Mouse (Mus musculus) layer of hippocampus, postnatal 14 days (tissue): ENCODE data around the gene Spata25. TPM values are rescaled to one million over a fixed set of nuclear protein-coding genes. Genes with fewer than 3 reads are reported as not detected.
"Not testable (repeated sequence)": the region's sequence is repeated elsewhere in the genome, so short reads cannot be mapped to it uniquely, and the experiment has no call there.

Experiments
- DNase-seq, 2 experiments: peaks; one replicate each; pipeline ENCODE4 v3.0.0; 2021 to 2022; ENCODE audit warnings: low spot score in 2 of 2, mixed read lengths in 1 of 2
- total RNA-seq, 2 experiments: library from RNA; stranded (reverse); gene quantifications; 2 replicates each; pipeline ENCODE4 v1.2.3; 2021

The Spata25 gene
- total RNA-seq, 2 experiments from 2014 or later = 0.67 TPM; not detected in 1

GRCm38 (mm10) chr2:164806614-164807013 is 21.7 kb downstream of the Spata25 start:
- no peak for DNase-seq

DNA sequence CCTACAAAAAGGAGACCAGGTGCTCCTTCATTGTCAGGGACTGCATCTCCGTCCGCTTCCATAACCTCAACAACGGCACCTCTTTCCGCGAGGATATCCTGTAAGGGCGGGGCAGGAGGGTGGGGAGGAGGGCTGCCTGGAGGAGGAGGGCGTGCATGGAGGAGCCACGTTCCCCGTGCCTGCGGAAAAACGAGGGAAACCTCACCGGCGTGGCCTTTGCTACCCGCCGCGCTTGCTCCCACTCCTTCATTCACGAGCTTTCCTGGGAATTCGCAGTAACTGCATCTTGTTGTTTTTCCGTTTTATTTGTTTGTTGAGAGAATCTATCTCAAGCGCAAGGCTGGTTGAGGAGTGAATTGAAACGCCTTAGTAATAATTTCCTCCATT is 23.0 kb downstream of the Spata25 start:
- DNase-seq = no peak

GRCm38 (mm10) chr2:164804533-164805331 is 23.6 kb downstream of the Spata25 start, which contains the start of the genes Acot8 and Zswim3:
Gene Acot8 (minus strand): TSS chr2:164804882.
Gene Zswim3 (plus strand): TSS chr2:164805098.
- DNase-seq = peak; percentile 100

- no peak for DNase-seq
Observed at GRCm38 (mm10) chr2:164803921-164804313, 24.4 kb downstream of the Spata25 start.

DNA sequence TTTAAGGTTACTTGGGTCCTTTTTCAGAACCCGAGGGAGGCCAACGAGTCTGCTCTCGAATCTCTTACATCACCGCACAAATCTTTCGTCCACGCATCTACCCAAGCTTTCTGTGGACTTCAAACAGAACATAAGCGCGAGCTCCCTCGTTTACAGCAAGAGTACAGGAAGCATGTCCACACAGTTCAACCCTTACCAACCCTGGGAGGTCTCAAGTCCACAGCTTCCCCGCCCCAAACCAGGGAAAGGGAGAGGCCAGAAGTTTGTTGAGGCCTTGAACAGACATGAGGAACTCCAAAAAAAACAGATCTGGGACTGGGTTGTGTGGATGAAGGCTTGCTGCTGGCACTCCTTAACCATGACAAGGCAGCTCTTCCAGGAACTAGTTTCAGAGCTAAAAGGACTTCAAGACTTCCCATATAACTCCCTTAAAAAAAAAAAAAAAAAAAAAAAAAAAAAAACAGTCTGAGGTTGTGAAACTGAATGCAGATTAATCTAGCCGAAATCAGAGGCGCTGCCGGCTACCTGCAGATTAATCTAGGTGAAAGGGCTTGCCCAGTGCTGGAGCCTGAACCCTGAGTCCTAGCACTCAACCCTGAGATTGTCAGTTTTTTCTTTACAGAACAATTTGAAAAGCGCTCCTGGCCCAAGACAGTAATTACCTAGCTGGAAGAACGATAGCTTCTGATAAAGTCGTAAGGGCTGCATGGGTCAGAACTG is 25.0 kb downstream of the Spata25 start:
- DNase-seq = no peak

DNA sequence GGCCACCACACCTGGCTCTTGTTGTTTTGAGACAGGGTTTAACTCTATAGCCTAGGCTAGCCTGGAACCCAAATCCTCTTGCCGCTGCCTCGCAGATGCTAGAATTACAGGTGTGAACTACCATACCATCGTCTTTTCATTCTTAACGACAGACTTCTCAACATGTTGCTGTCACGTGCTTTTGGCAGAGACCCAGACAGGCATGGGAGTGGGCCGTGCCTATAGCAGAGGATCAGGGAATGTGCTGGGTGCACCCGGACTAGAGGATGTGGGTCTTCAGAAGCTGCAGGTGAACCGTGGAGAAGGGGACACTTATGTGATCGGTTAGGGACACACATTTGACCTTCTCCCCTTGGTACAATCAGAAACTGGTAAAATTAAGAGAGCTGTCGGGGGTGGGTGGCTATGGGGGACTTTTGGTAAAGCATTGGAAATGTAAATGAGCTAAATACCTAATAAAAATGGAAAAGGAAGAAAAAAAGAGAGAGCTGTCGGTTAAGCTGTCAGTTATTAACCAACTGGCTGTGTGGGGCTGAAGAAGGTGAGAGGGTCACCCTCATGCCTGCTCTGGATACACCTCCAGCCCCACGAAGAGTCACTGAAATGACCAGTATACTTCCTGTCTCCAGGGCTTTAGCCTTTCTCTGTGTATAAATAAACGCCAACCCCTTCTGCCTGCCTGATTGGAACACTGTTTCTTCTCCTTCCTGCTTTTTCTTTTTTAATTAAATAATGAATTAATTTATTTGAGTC is 27.9 kb downstream of the Spata25 start:
- no peak for DNase-seq

GRCm38 (mm10) chr2:164798554-164798953 is 29.8 kb downstream of the Spata25 start:
- not testable (repeated sequence) for DNase-seq

DNA sequence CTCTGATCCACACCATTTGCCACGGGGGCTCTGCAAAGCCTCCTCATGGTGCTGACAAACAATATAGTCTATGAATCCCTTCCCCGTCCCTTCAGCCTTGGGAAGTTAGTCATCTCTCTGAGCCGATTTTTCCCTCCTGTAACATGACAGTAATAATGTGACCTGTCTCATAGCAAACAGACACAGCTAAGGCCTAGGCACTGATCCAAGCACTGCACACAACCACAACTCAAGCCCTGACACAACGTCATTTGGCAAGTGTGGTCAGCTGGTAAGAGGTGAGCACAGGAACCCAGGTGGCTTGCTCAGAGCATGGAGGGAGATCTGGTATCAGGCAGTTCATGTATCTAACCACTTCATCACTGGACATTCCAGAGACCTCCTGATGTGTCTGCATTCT is 32.5 kb downstream of the Spata25 start:
- no peak for DNase-seq

- peak; percentile 80 to 91 for DNase-seq
Observed at GRCm38 (mm10) chr2:164794293-164794692, 34.0 kb downstream of the Spata25 start.

GRCm38 (mm10) chr2:164793772-164794171 is 34.6 kb downstream of the Spata25 start:
- no peak for DNase-seq

- peak in 1 of 2 experiments; percentile 52 for DNase-seq
Observed at GRCm38 (mm10) chr2:164793236-164793635, 35.1 kb downstream of the Spata25 start.

DNA sequence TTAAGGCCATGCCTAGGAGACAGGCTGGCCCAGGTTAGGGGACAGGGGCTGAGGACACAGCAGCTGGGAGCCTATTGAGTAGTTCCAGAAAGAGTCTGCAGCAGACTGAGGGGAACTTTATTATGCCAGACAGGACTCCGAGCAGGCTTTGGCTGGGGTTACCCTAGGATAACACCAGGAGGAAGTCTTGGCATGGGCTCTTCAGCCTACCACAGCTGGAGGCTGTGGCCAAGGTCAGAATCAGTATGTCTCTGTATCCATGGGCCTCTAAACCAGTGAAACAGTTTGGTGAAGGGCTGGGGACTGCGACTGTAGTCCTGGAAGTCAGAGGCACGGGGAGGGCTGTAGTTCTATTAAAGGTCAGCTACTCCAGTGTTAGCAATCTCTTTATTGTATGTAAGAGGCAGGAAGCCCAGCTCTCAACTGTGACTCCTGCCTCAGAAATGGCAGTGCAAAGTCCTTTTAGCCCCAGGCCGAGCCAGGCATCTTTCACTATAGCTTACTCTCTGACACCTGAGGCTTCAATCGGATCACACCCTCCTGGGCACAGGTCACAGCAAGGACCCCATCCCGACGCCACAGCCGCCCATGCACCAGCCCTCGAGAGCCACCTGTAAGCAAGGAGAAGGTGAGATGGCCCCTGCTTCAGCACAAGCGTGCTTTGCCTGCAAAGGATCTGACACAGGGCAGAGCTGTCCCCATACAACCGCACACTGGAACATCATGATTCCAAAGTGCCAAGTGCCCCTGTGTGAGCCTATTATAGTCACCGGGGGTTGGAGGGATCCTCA is 35.7 kb downstream of the Spata25 start:
- no peak for DNase-seq

DNA sequence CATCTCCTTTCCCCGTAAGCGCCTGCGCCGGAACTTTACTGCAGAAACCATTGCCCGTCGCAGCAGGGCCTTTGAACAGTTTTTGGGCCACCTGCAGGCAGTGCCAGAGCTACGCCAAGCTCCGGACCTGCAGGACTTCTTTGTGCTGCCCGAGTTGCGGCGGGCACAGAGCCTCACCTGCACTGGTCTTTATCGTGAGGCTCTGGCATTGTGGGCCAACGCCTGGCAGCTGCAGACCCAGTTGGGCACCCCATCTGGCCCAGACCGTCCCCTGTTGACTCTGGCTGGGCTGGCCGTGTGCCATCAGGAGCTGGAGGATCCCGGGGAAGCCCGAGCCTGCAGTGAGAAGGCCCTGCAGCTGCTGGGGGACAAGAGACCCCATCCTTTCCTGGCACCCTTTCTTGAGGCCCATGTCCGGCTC is 36.5 kb downstream of the Spata25 start:
- DNase-seq = no peak

GRCm38 (mm10) chr2:164790451-164790850 is 37.9 kb downstream of the Spata25 start:
- no peak for DNase-seq

- no peak for DNase-seq
Observed at GRCm38 (mm10) chr2:164788411-164788810, 39.9 kb downstream of the Spata25 start.

DNA sequence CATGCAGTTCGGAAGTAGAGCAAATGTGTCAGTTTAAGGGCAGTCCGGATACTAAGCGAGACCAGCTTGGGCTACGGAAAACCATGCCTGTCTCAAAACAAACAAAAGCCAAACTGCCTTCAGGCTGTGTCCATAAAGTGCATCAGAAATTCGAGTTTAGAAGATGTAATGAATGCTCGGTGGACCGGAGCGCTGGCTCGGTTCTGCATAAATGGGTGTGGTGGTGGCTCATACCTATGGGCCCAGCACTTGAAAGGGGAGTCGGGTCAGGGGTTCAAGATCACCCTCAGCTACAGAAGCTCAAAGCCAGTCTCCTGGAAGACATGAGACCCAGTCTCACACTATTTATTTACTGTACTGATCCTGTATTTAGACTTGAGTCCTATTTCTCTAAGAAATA is 40.6 kb downstream of the Spata25 start:
- no peak for DNase-seq

DNA sequence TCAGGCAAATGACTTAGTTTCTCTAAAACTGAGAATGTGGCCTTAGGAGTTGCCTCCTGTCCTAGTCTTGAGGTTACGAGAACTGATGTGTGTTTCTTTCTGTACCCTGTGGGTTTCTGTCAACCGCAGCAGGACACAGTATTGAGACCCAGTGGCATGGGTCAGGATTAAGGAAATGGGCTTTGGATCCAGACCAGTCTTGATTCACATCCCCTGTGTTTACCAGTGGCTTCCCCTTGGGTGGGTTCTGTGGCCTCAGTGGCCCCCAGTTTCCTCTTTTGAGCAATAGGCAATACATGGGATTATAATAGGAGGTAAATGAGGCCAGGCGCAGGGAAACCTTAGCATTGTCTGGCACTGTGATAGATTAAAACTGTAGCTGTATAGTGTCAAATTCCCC is 41.3 kb downstream of the Spata25 start:
- no peak for DNase-seq

GRCm38 (mm10) chr2:164786388-164786885 is 41.9 kb downstream of the Spata25 start:
- DNase-seq = no peak

GRCm38 (mm10) chr2:164785481-164786387 is 42.6 kb downstream of the Spata25 start, which contains the start of gene Snx21:
Gene Snx21 (plus strand): TSS chr2:164785823.
- DNase-seq = peak; percentile 80 to 83
